Mouse (Mus musculus): ENCODE data around the gene Pilra. TPM values are rescaled to one million over a fixed set of nuclear protein-coding genes. Genes with fewer than 3 reads are reported as not detected.

Gene Pilra
- polyA plus RNA-seq, 1 experiment: 0.53 TPM

DNA sequence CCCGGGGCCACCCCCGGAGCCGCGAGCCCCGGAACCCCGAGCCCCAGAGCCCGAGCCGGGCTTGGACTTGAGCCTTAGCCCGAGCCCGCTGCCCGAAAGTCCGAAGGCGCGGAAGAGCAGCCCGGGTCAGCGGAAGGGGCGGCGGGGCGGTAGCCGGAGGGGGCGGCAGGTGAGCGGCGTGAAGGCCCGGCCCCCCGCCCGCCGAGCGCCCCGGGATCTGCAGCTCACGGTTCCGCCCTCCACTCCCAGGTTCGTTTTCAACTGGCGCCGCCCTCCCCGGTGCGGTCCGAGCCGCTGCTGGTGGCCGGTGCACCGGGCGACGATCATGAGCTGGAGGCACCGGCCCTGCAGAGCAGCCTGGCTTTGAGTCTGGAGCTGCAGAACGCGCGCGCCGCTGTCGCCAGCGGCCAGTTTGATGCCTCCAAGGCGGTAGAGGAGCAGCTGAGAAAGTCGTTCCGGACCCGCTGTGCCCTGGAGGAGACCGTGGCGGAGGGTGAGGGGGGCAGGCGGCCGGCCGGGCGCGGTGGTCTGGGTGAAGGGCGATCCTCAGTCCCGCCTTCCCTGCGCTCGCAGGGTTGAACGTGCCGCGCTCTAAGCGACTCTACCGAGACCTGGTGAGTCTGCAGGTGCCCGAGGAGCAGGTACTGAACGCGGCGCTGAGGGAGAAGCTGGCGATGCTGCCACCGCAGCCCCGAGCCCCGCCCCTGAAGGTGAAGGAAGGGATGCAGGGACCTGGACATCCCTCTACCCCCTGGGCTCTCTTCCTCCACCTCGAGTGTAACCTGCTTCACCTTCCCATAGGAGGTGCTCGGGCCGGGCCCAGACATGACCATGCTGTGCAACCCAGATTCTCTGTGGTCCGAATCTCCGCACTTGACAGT lies 56.8 kb downstream of the Pilra start:
- H3K4me3 ChIP-seq (ENCODE audit: insufficient read depth, low read length): peak overlapping the region; percentile 84
- peaks cover 7% of the 10 kb centered on the region for H3K4me1 ChIP-seq (ENCODE audit: control insufficient read depth, insufficient read depth, low read length)
- 0 out of 2 replicates have a peak overlapping the region, but pooled peaks have one; percentile 6 for H3K27ac ChIP-seq (ENCODE audit: insufficient read depth, low read length)
- TF ChIP-seq CTCF (IDR thresholded peaks at IDR 0.05; ENCODE audit: borderline replicate concordance, insufficient read depth, low read length) (no peak), POLR2A (IDR thresholded peaks at IDR 0.05; ENCODE audit: low read depth, low read length) (no peak)

DNA sequence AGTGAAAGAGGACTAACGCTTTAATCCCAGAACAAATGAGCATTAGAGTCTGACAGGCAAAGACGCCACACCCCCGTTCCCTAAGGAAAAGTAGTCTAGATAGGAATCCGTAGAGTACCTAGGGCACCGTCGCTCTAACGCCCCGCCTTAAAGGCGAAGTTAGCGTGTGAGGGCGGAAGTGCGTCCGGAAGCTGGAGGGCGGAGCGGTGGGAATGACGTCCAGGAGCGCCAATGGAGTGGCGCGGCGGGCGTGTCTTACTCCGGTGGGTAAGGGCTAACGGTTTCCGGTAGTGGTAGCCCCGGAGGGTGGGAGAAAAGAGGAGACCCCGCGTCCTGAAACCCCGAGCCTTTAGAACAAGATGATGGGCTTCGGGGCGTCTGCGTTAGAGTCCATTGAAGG lies 57.4 kb downstream of the Pilra start, which contains the start of gene Ppp1r35:
TSS of gene Ppp1r35 (plus strand) at position 215 of the 400 bp plus-strand sequence.
- peak within 1 kb of the TSS; percentile 84 for H3K4me3 ChIP-seq (ENCODE audit: insufficient read depth, low read length)
- no peak for TF ChIP-seq CTCF (IDR thresholded peaks at IDR 0.05; ENCODE audit: borderline replicate concordance, insufficient read depth, low read length)
- TF ChIP-seq POLR2A (IDR thresholded peaks at IDR 0.05; ENCODE audit: low read depth, low read length): peak; percentile 59

DNA sequence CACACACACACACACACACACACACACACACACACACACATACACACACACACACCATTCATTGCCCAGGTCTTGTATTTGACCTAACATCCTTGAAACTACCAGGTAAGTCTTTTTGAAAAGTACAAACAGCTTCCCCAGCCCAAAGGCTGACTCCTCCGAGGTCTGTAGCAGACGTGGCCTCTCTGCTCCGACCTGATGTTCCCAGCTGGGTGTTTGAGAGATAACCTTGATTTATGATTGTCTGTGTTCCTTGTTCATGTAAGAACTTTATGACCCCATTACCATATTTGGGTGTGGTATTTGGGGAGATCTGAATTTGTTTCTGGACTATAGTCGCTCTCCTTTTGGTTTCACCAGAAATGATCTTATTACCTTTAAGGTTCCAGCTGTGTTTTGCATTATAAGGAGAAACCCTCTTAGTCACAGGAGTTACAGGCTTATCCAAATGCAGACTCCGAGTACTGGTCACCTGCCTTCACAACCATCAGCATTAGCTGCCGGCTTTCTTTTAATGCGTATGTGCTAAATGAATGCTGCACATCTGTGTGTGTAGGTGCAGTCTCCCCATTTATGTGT lies 58.7 kb downstream of the Pilra start:
- TF ChIP-seq POLR2A (IDR thresholded peaks at IDR 0.05; ENCODE audit: low read depth, low read length) (no peak), CTCF (IDR thresholded peaks at IDR 0.05; ENCODE audit: borderline replicate concordance, insufficient read depth, low read length) (no peak)
- H3K4me3 ChIP-seq (ENCODE audit: insufficient read depth, low read length): no peak overlapping the region

More for the DNA sequence above, 57.4 kb downstream of the Pilra start, which contains the start of gene Ppp1r35:
- H3K27ac ChIP-seq (ENCODE audit: insufficient read depth, low read length): 0 out of 2 replicates have a peak within 1 kb of the TSS, but pooled peaks have one; percentile 6
- peaks cover 7% of the 10 kb centered on the region; the same call in 1 of the 2 replicates for H3K4me1 ChIP-seq (ENCODE audit: control insufficient read depth, insufficient read depth, low read length)

DNA sequence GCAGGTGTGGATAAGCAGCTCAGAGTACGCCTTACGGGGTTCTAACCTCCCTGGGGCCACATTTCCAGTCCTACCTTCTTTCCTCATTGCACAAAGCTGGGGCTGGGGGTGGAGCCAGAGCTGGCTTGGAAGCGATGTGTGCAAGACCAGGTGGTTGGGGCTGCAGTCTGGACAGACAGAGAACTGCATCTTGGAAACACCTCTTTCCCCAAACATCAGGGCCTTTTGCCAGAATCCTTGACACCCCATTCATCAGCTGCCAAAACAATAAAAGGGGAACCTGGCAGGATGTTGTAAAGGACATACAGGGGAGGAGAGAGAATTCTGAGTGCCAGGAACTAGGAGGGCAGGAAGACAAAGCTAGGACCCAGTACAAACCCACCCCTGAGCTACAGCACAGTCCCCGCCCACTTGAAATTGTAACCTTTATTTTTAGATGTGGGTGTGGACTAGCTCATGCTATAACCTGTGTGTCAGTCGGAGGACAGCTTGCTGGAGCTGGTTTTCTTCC lies 59.6 kb downstream of the Pilra start:
- TF ChIP-seq CTCF (IDR thresholded peaks at IDR 0.05; ENCODE audit: borderline replicate concordance, insufficient read depth, low read length): no peak
- no peak for TF ChIP-seq POLR2A (IDR thresholded peaks at IDR 0.05; ENCODE audit: low read depth, low read length)
- peaks cover 7% of the 10 kb centered on the region; the same call in 1 of the 2 replicates for H3K4me1 ChIP-seq (ENCODE audit: control insufficient read depth, insufficient read depth, low read length)
- H3K4me3 ChIP-seq (ENCODE audit: insufficient read depth, low read length): no peak overlapping the region
- no peak overlapping the region for H3K27ac ChIP-seq (ENCODE audit: insufficient read depth, low read length)

More for the DNA sequence above, 58.7 kb downstream of the Pilra start:
- H3K4me1 ChIP-seq (ENCODE audit: control insufficient read depth, insufficient read depth, low read length): peaks cover 7% of the 10 kb centered on the region; the same call in 1 of the 2 replicates
- H3K27ac ChIP-seq (ENCODE audit: insufficient read depth, low read length): no peak overlapping the region

DNA sequence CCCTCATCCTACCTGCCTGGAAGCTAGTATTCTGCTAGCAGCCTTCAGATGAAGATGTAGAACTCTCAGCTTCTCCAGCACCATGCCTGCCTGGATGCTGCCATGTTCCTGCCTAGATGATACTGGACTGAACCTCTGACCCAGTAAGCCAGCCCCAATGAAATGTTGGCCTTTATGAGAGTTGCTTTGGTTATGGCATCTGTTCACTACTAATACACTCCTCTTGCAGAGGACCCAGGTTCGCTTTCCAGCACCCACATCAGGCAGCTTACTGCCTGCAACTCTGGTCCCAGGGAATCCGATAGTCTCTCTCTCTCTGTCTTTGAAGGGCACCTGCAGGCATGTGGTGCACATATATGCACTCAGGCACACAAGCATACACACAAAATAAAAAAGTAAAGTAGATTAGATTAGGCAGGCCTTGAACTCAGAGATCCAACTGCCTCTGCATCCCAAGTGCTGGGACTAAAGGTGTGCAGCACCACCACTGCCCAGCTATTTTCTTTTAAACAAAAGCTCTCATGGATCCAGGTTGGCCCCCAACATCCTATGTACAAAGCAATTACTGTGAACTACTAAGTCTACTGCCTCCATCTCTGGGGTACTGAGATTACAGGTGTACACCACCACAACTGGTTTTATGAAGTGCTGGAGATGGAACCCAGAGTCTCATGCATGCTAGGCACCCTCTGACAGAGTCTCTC lies 60.3 kb downstream of the Pilra start:
- no peak overlapping the region for H3K27ac ChIP-seq (ENCODE audit: insufficient read depth, low read length)
- TF ChIP-seq POLR2A (IDR thresholded peaks at IDR 0.05; ENCODE audit: low read depth, low read length): no peak
- TF ChIP-seq CTCF (IDR thresholded peaks at IDR 0.05; ENCODE audit: borderline replicate concordance, insufficient read depth, low read length): no peak
- H3K4me3 ChIP-seq (ENCODE audit: insufficient read depth, low read length): no peak overlapping the region
- H3K4me1 ChIP-seq (ENCODE audit: control insufficient read depth, insufficient read depth, low read length): peaks cover 7% of the 10 kb centered on the region; the same call in 1 of the 2 replicates

DNA sequence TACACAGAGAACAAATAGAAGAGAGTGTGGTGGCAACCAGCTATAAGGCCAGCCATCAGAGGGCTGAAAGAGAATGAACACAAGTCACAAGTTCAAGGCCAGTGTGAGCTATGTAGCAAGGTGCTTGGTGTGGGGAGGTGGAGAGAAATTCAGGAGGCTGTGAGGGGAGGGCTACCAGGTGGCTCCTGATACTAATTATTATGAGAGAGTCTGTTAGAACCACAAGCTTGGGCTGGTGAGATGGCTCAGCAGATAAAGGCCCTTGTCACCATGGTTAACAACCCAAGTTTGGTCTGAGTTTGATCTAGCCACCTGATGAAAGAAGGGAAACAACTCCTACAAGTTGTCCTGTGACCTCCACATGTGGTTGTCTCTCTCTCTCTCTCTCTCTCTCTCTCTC lies 63.3 kb downstream of the Pilra start:
- Histone ChIP-seq H3K4me3 (ENCODE audit: insufficient read depth, low read length) (no peak overlapping the region), H3K27ac (ENCODE audit: insufficient read depth, low read length) (no peak overlapping the region), H3K4me1 (ENCODE audit: control insufficient read depth, insufficient read depth, low read length) (0 out of 2 replicates have a peak, but pooled peaks cover 4% of the 10 kb centered on the region)
- no peak for TF ChIP-seq POLR2A (IDR thresholded peaks at IDR 0.05; ENCODE audit: low read depth, low read length)
- TF ChIP-seq CTCF (IDR thresholded peaks at IDR 0.05; ENCODE audit: borderline replicate concordance, insufficient read depth, low read length): no peak

Other genes starting within 250 kb of the Pilra start
- 35.4 and 41.3 TPM in 2 replicates for gene Mospd3, start 235.2 kb downstream of the Pilra start, polyA plus RNA-seq (2011; ENCODE audit: insufficient read length, low read depth, missing spikeins)
- 732 and 740 TPM in 2 replicates for gene Pcolce, start 222.5 kb downstream of the Pilra start, polyA plus RNA-seq (2011; ENCODE audit: insufficient read length, low read depth, missing spikeins)
- gene Fbxo24, start 207.3 kb downstream of the Pilra start, polyA plus RNA-seq (2011; ENCODE audit: insufficient read length, low read depth, missing spikeins): 0.60 and 0.67 TPM in 2 replicates
- 17.5 and 29.1 TPM in 2 replicates for gene Lrch4, start 207.2 kb downstream of the Pilra start, polyA plus RNA-seq (2011; ENCODE audit: insufficient read length, low read depth, missing spikeins)
- 3.0 and 3.5 TPM in 2 replicates for gene Gm20605, start 207.1 kb downstream of the Pilra start, polyA plus RNA-seq (2011; ENCODE audit: insufficient read length, low read depth, missing spikeins)
- gene Sap25, start 194.9 kb downstream of the Pilra start, polyA plus RNA-seq (2011; ENCODE audit: insufficient read length, low read depth, missing spikeins): 2.5 and 3.4 TPM in 2 replicates
- gene Irs3, start 190.6 kb downstream of the Pilra start, polyA plus RNA-seq (2011; ENCODE audit: insufficient read length, low read depth, missing spikeins): 0.22 and 0.37 TPM in 2 replicates
- 15.1 and 22.0 TPM in 2 replicates for gene Agfg2, start 151.6 kb downstream of the Pilra start, polyA plus RNA-seq (2011; ENCODE audit: insufficient read length, low read depth, missing spikeins)
- gene Nyap1, start 94.7 kb downstream of the Pilra start, polyA plus RNA-seq (2011; ENCODE audit: insufficient read length, low read depth, missing spikeins): 5.7 and 7.0 TPM in 2 replicates
- 66.6 and 71.5 TPM in 2 replicates for gene Tsc22d4, start 90.6 kb downstream of the Pilra start, polyA plus RNA-seq (2011; ENCODE audit: insufficient read length, low read depth, missing spikeins)
- gene Ppp1r35, start 57.4 kb downstream of the Pilra start, polyA plus RNA-seq (2011; ENCODE audit: insufficient read length, low read depth, missing spikeins): 11.5 and 14.6 TPM in 2 replicates
- 27.7 and 34.8 TPM in 2 replicates for gene Mepce, start 48.6 kb downstream of the Pilra start, polyA plus RNA-seq (2011; ENCODE audit: insufficient read length, low read depth, missing spikeins)
- 3.5 and 7.1 TPM in 2 replicates for gene Zcwpw1, start 48.5 kb downstream of the Pilra start, polyA plus RNA-seq (2011; ENCODE audit: insufficient read length, low read depth, missing spikeins)
- not detected in 2 replicates for gene Pilrb1, start 21.8 kb upstream of the Pilra start, polyA plus RNA-seq (2011; ENCODE audit: insufficient read length, low read depth, missing spikeins)
- not detected in 2 replicates for gene Pilrb2, start 35.5 kb upstream of the Pilra start, polyA plus RNA-seq (2011; ENCODE audit: insufficient read length, low read depth, missing spikeins)
- gene Cyp3a13, start 85.3 kb upstream of the Pilra start, polyA plus RNA-seq (2011; ENCODE audit: insufficient read length, low read depth, missing spikeins): not detected in 2 replicates
- gene Gjc3, start 126.8 kb upstream of the Pilra start, polyA plus RNA-seq (2011; ENCODE audit: insufficient read length, low read depth, missing spikeins): 0.18 TPM in 1 of 2 replicates, not detected in the other
- gene Azgp1, start 145.2 kb upstream of the Pilra start, polyA plus RNA-seq (2011; ENCODE audit: insufficient read length, low read depth, missing spikeins): not detected in 2 replicates
- not detected in 2 replicates for gene Smok3a, start 185.0 kb upstream of the Pilra start, polyA plus RNA-seq (2011; ENCODE audit: insufficient read length, low read depth, missing spikeins)
- not detected in 2 replicates for gene Smok3b, start 185.1 kb upstream of the Pilra start, polyA plus RNA-seq (2011; ENCODE audit: insufficient read length, low read depth, missing spikeins)
- gene Smok3c, start 216.9 kb upstream of the Pilra start, polyA plus RNA-seq (2011; ENCODE audit: insufficient read length, low read depth, missing spikeins): not detected in 2 replicates
- gene Zkscan1, start 248.8 kb upstream of the Pilra start, polyA plus RNA-seq (2011; ENCODE audit: insufficient read length, low read depth, missing spikeins): 24.1 and 25.2 TPM in 2 replicates